Mouse (Mus musculus): ENCODE data around the gene Myog.

Myog gene

DNA sequence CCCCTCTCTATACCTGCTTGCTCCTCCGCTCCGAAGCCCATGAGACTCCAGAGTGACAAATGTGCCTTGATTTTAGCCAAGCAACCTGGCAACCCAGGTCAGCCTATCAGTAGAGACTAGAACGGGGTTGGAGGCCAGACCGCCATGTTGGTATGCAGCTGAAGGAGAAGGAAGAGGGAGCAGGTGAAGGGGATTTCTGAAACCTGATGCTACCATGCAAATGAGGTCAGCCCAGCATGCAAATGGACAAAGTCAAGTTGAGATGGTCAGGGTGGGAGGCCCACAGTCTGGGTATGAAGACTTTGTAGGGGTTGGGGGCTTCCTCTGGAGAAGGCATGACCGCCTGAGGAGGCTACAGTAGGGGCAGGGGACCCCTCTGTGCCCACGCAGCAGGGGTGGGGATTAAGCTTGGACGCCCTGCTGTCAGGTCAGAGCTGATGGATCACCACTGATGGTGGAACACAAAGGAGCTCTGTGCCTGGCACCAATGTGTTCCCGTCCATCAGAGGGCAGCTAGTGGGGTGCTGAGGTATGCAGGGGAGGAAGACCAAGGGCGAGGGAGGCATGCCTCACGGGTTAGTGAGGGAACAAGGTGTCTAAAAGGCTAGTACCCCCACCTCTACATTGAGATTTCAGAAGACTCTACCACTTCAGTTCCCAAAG, 4.2 kb upstream of the Myog start:
- DNase-seq, result no peak

DNA sequence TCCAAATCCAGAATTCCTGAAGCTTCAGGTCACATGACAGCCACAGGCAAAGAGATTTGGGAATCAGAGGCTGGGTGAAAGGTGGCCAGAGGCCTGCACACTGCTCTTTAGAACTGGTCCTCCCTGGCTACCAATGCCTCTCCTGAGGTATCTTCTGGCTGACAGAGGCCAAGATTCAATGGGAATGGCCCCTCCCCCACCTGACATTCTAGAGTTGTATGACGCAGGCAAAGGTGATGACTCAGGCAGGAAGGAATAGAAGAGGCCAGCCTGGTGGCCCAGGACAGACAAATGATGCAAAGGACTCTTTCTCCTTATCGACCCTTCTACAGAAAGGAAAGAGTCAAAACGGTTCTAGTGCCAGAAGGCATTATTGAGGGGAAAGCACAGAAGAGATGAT, 1.6 kb upstream of the Myog start:
- DNase-seq, result no peak

DNA sequence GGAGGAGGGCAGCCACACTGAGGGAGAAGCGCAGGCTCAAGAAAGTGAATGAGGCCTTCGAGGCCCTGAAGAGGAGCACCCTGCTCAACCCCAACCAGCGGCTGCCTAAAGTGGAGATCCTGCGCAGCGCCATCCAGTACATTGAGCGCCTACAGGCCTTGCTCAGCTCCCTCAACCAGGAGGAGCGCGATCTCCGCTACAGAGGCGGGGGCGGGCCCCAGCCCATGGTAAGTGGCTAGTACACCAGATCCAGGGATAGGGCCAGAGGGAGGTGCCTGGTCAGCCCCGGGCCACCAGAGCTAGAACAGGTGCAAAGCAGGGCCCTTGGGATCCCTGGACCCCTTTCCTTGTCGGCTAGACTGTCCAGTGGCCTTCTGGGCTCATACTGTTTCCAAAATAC, 511 bp downstream of the Myog start:
- DNase-seq, result no peak

DNA sequence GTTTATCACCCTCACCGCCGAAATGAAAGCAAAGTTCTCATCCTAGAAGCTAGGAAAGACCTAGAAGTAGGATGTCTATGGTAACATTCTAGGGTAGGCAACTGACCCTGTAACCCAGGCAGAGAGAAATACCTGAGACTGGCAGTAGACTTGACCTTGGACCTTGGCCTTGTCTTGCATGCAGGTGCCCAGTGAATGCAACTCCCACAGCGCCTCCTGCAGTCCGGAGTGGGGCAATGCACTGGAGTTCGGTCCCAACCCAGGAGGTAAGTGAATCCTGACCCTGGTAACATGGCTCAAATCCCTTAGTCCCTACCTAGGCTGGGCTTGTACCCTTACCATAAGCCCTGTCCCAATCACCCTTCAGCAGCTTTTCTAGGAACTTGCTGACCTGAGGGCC, 1.1 kb downstream of the Myog start:
- DNase-seq, result peak; percentile 66 to 75

DNA sequence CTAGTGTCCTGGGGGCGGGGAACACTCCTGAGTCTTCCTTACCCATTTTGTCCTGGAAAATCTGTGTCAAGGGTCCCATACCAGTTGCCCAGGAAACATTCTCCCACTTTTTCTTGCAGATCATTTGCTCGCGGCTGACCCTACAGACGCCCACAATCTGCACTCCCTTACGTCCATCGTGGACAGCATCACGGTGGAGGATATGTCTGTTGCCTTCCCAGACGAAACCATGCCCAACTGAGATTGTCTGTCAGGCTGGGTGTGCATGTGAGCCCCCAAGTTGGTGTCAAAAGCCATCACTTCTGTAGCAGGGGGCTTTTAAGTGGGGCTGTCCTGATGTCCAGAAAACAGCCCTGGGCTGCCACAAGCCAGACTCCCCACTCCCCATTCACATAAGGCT, 1.8 kb downstream of the Myog start:
- no peak for DNase-seq

DNA sequence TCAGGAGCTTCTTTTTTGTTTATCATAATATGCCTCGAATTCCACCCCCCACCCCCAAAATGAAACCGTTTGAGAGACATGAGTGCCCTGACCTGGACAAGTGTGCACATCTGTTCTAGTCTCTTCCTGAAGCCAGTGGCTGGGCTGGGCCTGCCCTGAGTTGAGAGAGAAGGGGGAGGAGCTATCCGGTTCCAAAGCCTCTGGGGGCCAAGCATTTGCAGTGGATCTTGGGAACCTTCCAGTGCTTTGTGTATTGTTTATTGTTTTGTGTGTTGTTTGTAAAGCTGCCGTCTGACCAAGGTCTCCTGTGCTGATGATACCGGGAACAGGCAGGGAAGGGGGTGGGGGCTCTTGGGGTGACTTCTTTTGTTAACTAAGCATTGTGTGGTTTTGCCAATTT, 2.3 kb downstream of the Myog start:
- DNase-seq, result no peak

DNA sequence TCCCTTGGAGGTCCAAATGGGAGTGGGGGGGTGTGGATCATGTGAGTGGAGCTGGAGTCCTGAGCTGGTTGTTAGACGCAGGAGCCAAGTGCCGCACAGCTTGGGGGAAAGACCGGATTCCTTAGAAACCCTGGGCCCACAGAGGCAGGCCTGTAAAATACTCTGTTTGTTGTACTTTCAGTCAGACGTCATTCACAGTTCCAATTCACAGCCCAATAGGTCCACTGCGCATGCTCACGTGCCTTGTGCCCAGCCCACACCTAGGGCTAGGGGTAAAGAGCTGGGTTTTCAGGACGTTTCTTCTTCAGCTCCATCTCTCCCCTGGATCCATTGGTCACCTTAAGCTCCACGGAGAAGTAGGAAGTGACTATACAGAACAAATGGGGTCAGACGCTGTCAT, 2.8 kb downstream of the Myog start:
- DNase-seq, result no peak

DNA sequence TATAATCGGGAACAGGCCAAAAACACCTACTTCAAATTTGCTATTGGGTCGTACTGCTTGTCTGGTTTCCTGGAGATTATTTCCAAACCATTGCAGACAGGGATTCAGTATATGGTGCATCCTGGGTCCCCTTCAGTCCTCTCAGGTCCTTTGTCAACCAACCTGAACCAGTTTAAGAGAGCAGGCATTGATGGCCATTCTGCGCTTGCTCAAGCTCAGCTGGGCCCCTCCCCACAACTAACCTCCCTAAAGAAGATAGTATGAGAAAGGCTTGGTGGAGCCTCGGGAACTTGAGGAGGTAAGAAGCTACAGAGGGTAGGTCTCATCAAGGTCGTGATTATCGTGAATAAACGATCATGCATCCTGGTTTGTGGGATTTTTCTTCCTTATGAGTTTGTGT, 3.5 kb downstream of the Myog start:
- DNase-seq, result no peak

DNA sequence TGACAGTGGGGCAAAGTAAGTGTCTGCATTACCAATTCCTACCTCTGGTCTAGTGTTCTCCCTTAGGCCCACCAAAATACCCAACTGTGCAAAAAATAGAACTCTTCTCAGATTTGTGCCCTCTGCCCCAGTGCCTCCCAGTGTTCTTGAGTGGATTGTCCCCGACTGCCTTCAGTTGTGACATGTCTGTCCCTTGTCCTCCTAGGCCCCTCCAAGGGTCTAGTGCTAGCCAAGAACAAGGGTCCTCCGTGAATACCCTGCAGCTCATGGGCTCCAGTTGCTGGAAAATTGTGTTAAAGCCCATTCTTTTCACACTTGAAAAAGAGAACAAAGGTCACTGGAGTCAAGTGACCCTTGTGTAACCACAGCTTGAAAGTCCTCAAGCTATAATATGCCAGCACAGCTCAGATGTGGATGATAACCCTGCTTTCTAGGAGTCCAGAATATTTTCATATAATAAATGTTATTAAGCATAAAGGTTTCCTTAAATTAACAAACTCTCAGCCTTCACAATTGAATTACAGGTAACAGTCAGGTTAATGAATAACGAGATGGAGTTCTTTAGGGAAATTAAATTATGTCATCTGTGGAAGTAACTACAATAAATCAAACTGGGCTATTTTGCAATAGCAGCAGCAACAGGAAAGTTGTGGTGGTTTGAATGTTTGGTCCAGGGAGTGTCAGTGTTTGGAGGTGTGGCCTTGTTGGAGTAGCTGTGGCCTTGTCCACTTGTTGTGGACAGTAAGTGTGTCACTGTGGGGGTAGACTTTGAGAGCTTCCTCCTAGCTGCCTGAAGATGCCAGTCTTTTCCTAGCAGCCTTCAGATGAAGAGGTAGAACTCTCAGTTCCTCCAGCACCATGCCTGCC, 4.2 kb downstream of the Myog start:
- DNase-seq, result peak in 1 of 2 experiments; percentile 13

DNA sequence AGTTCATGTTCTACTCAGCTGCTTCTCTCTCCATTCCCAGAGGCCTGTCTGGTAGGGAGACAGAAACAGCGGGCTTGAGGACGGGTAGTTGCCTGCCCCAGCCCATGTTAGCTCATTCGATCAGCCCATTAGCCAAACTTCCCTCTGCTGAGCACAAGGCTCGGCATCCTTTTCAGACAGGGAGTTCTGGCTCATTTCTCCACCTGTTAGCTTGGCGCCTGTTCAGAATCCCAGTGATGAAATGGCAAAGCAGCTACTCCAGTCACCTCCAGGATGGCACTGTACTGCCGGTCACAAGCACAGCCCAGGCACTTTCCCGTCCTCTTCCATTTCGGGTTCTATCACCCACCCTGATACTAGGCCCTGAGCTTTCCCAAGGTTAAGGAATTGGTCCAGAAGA, 7.5 kb downstream of the Myog start:
- DNase-seq, result peak; percentile 91 to 94

DNA sequence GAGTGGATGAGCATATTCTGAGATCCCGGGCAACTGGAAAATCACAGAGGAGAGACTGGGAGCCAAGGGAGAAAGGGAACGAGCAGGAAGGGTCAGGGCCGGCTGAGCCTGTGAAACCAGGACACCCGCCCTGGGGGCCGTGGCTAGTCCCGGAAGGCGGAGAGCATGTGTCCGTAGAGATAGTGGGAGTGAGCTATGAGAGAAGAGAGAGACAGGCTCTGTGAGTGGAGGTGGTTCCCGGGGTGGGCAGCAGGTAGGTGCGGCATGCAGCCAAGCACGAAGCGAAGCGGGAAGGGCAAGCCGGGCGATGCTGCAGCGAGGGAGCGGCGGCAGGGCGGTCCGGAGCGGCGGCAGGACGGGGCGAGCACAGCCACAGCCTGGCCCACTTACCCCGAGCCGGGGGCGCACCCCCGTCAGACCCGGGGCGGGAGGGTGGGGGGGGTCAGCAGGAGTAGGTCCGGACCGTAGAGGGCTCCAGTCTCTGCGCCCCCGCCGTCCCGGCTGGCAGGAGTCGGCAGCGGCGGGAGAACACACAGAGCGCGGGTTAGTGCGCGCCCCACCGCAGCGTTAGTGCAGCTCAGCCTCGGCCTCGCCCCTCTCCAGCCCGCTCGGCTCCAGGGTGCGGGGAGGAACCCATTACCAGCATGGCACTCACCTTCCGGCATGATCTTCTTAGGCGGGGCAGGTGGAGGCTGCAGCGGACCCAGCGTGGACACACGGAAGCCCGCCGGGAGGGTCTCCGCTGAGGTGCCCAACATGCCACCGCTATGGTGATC, 9.0 kb downstream of the Myog start:
- peak; percentile 71 to 72 for DNase-seq

DNA sequence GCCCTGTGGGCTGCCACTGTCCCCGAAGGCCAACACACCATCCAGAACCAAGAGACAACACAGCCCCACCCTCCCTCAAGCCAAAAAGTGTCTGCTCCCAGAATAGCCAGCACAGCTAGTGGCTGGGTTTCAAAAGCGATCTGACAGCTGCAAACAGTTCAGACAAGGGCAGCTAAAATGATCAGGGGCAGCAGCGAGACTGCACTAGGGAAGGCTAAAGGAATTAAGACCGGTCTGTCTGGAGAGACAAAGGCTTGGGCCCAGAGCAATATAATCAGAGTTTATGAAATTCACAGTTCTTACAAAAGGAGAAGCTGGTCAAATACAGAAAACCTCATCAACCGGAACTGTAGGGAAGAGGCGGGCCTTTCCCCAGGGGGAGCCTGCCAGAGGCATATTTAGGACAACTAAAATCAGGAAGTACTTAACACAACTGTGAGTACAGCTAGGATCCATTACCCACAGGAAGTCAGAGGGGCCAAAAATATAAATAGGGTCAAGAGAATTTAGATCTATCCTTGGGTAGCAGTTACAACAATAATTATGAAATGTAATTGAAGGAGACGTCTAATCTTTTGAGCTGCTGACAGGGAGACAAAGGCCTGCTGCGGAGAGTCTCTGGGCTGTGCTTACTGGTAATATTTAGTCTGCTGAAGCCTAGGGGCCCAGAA, 12.9 kb downstream of the Myog start:
- no peak for DNase-seq

DNA sequence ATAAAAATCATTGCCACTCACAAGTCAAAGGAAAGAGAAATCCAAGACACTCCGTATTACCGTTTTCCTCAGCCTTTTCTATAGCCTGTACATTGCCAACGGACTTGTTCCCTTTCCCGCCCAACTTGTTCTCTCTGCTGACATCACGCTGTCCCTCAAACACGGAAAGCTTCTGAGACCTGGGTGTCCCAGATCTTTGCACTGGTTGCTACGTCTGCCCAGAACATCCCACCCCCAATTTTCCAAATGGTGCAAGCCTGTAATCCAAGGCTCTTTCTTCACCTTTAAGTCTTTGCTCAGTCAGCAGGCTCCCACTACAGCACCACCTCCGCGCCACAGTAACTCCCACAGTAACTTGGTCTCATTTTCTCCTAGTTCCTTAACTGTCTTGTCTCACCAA, 15.2 kb downstream of the Myog start:
- no peak for DNase-seq

DNA sequence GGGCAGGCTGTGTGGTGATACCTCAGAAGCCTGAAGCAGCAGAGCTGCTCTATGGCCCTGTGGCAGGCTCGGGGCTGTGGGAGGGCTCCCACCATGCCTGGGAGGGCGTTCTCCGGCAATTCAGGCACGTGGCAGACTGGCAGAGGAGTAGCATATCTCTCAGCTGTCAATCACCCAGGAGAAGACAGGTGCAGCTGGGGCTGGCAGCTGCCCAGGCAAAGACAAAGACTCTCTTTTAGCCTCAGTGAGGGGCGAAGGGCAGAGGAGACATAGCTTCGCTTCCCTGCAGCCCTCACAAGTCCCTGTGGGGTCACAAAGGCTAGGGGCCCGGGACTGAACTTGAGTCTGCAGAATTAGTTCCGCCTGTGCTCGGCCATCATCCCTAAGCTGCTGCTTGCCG, 17.6 kb downstream of the Myog start:
- DNase-seq, result no peak

DNA sequence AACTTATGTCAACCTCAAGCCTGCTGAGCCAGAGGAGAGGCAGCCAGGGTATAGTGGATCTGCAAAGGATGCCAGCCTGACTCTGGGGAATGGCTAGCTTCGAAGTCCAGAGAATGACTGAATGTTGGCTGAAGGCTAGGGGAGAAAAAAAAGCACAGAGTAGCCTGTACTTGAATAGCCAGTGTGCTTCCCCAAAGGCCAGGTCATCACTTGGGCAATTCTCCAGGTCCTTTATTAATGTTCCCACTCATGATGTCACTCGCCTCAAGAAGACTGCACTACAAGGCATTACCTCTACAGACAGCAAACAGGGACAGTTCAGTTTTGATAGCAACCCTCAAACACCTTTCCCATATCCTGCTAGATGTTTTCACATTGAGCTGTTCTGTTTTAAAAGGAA, 20.5 kb downstream of the Myog start:
- DNase-seq, result no peak

DNA sequence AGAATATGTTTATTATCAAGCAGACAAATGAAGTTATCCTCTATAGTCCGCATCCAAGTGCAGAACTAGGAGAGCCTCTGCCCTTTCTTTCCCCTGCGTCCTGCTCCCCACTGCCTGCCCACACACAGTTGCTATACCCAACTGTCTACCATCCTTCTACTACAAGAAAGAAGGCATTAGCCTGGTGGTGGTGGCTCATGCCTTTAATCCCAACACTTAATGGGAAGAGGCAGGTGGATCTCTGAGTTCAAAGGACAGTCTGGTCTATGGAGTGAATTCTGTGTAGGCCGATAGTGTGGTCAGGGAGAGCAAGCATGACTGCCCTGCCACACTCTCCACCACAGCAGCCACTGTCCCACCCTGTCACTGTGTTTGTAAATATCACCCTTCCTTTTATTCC, 20.9 kb downstream of the Myog start:
- no peak for DNase-seq

DNA sequence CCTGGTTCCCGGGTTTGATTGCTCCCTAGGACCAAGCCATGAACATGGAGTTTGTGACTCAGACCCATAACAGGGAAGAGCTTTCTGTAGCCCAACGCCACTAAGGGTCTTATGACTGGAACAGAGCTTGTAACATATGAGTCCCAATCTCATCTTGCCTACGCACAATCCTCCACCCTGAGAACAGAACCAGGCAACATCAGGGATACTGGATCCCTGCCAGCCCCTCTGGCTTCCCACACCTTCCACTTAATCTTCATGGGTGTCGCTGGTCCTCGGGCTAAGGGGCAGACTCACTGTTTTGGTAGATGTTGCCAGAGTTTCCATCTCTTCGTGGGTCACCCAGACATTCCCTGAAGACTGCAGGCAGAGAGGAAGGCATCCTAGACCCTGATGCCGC, 22.0 kb downstream of the Myog start:
- no peak for DNase-seq

DNA sequence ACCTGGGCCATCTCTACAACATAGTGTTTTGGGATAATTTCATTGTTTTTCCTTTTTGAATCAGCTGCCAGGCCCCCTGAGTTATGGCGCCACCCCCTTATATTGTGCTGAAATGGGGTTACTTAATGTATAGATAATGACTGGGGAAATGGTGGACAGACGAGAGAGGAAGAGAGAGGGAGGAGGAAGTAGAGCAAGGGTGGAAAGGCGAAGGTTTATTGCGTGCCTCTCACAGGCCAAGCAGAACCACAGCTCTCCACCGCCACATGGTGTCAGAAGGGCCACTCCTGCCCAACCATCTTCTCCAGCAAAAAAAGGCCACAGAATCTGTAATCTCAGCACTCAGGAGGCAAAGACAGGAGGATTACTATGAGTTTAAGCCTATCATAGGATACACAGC, 25.4 kb downstream of the Myog start:
- DNase-seq, result no peak

DNA sequence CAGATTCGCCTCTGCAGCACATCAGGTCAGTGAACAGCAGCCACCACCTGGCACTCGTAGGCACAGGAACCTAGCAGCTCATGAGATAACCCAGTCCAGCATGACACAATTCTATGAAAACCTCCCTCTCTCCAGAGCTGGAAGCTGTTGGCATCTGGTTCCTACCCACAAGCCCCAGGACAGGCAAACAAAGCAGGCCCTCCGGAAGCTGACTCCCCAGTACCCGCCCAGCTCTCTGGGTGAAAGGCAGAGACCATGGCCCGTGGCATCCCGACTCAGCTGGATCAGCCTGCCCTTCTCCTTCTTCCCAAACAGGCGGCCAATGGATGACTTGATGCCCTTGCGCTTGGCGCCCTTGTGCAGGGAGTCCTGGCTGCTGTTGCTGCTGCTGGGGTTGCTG, 26.6 kb downstream of the Myog start:
- no peak for DNase-seq

DNA sequence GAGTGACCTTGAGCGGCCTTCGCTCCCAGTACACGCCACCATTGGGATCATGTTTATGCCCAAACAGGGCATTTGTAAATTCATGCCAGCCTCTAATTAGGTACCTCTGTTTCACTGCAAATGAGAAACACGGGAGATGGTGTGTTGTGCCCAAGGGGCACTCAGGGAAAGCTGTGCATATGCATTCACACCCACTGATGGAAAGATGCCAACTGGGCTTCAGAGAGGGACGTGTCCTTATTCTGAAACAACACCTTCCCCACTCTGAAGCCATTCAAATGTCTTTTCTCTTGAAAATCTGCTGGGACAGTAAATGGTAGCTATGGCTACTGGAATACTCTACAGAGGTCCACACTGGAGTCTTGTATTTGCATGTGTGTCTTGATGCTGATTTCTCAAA, 28.5 kb downstream of the Myog start:
- no peak for DNase-seq

DNA sequence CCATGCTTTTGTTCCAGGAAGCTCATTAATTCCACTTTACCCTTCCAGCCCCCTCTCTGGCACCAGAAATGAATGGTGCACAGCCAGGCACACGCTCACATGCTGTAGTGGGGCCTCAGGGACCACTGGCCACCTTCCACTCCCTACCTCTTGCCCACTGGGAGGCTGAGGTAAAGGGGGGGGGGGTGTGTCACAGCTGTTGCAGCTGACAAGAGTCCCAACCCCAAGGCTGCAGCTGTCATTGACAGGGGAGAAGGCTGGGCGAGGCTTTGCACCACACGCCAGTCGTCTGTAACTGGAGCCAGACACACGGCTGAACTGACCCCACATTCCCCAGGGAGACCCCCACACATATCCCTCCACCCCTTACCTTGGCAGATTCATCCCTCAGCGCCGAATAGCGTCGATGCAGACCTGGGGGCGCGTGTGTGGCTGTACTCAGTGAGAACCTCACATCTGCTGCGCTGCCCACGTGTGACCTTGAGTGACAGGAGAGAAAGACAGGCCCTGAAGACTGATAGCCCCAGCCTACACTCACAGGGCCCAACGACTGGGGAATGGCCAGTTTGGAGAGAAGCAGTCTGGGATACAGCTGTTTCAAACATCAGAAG, 31.0 kb downstream of the Myog start:
- DNase-seq, result no peak

DNA sequence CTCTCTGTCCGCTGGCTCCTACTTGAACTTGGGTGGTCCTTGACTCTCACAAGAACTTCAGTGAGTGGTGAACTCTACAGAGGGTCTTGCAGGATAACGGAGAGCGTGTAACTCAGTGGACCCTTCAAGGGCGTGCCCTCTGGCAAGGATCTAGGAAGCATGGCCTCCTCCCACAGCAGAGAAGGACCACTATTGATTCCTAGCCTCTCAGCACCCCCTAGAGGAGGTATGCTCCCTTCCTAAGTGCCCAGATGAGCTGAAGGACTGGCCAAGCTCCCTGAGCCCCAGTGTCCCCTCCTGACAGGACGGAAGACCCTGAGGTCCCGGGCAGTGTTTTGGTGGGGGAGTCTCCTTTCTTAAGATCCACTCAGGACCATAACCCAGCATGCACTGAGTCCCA, 32.8 kb downstream of the Myog start:
- peak in 1 of 2 experiments; percentile 58 for DNase-seq

DNA sequence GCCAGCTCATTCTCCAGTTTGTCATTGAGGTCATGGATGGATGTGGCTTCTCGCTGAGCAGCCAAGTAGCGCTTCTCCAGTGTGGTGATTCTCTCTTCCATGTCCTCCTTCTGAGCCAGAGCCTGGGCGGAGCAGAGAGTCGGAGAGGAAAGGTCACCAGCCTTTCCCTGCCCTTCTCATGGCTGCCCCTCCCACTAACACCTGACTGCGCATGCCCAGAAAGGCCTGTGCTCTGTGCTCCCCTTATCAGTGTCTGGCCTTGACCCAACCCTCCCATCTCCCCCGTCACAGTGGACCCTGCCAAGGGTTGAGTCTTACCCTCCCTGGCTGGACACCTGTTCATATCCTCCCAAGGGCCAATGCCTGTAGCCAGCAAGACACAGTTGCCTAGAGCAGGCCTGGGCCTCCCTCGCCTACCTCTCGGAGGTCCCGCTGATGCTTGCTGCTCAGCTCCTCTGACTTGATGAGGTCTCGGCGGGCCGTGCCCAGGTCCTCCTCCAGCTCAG, 37.1 kb downstream of the Myog start:
- no peak for DNase-seq

All from cerebellum, postnatal 25 days (tissue).